Mouse (Mus musculus): ENCODE data around the gene D430019H16Rik.

The D430019H16Rik gene

GRCm38 (mm10) chr12:105490227-105490626, 36.6 kb downstream of the D430019H16Rik start:
- DNase-seq (ENCODE audit: low read depth), result no peak

DNA sequence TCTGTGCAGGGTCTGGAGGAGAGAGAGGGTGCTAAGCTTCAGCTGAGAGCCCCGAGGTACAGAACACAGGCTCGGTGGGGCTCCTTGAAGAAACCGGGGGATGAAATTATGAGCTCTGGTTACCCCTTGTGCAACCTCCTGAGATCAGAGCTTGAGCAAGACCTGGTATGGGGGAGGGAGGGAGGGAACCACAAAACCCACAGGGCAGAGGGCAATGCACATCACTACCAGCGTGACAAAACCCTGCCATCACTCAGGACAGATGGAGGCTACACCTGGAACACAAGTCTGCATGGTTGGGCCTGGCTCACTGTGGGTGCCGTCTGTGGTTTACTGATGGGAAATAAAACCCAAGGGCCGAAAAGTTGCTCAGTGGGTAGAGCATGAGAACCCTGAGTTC, 37.1 kb downstream of the D430019H16Rik start:
- no peak for DNase-seq (ENCODE audit: low read depth)

GRCm38 (mm10) chr12:105494796-105495195, 41.1 kb downstream of the D430019H16Rik start:
- no peak for DNase-seq (ENCODE audit: low read depth)

DNA sequence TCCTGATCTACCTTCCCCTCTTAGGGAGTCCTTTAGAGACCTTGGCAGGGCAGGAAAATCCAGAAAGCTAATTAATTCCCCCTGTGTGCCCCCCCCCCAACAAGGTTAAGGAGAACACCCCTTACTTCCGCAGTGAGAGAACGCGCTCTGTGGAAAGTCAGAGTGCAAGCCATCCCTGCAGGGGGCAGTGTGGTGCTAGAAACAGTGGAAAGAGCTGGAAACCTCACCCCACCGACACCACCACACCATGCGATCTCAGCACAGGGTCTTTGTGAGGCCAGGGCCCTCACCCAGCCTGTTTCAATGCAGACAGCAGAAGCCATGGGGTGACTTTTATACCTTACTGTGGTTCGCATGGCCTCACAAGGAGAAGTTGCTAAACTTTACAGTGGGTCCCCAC, 44.2 kb downstream of the D430019H16Rik start:
- peak; percentile 54 for DNase-seq (ENCODE audit: low read depth)

- DNase-seq (ENCODE audit: low read depth), result no peak
Observed at GRCm38 (mm10) chr12:105498423-105498822, 44.8 kb downstream of the D430019H16Rik start.

GRCm38 (mm10) chr12:105498842-105499241, 45.2 kb downstream of the D430019H16Rik start:
- DNase-seq (ENCODE audit: low read depth), result no peak

DNA sequence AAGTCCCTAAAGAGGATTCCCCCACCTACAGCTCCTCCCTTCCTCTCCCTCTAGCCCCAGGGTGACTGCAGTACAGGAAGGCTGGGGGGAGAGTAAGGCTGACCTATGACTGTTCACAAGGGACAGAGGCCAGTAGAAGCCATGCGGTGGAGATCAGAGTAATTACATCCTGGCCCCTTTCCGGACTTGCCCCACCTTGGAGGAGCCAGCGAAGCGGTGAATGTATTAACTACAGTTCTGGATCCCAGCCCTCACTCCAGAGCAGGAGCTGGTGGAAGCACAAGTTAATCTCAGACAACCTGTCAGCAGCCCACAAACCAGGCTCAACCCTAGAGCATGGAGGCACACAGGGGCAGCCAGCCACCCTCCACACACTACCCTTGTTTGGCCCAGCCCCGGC, 47.3 kb downstream of the D430019H16Rik start:
- DNase-seq (ENCODE audit: low read depth), result no peak

DNA sequence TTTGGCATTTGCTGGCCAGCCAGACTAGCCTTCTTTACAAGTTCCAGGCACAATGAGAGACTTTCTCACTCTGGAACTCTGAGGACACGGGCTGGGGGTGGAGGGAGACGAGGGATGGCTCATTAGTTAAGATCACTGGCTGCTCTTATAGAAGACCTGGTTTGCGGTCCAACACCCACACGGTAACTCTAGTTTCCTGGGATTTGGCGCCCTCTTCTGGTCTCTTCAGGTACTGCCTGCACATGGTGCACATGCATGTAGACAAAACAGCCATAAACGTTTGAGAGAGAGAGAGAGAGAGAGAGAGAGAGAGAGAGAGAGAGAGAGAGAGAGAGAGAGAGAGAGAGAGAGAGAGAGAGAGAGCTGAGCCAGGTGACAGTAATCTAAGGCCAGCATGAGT, 51.1 kb downstream of the D430019H16Rik start:
- peak; percentile 47 for DNase-seq (ENCODE audit: low read depth)

DNA sequence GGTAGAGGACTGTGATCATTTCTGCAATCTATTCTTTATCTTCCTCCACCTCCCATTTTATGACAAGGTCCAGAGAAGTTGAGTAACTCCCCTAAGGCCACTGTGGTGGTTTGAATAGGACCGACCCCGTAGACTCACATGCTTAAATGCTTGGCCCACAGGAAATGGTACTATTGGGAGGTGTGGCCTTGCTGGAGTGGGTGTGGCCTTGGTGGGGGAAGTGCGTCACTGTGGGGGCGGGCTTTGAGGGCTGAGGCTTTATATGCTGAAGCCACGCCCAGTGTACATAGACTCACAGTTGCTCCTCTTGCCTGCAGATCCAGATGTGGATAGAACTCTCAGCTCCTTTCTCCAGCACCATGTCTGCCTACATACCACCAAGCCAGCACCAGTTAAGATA, 57.5 kb downstream of the D430019H16Rik start:
- peak; percentile 5 for DNase-seq (ENCODE audit: low read depth)

- no peak for DNase-seq (ENCODE audit: low read depth)
Observed at GRCm38 (mm10) chr12:105511671-105512502, 58.2 kb downstream of the D430019H16Rik start.

GRCm38 (mm10) chr12:105514111-105514510, 60.5 kb downstream of the D430019H16Rik start:
- DNase-seq (ENCODE audit: low read depth), result no peak

GRCm38 (mm10) chr12:105517026-105517675, 63.5 kb downstream of the D430019H16Rik start:
- DNase-seq (ENCODE audit: low read depth), result no peak

GRCm38 (mm10) chr12:105519851-105520250, 66.2 kb downstream of the D430019H16Rik start:
- no peak for DNase-seq (ENCODE audit: low read depth)

- DNase-seq (ENCODE audit: low read depth), result no peak
Observed at GRCm38 (mm10) chr12:105521170-105521762, 67.6 kb downstream of the D430019H16Rik start.

DNA sequence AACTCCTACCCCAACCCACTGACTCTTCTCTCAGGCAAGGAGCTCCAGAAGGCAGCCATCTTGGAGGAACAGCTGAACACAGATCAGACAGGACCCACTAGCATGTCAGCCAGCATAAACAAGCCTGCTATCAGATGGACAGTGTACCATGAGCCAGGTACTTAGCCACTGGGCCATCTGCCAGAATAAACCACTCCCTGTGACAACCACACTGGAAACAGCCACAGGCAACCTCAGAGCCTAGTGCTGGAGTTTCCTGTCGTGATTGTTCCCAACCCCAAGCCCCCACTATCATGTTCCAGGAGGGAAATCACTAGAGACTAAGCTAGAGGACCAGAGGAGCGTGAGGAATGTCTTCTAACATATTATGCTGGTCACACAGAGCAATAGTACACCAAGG, 70.1 kb downstream of the D430019H16Rik start:
- no peak for DNase-seq (ENCODE audit: low read depth)

- DNase-seq (ENCODE audit: low read depth), result no peak
Observed at GRCm38 (mm10) chr12:105526186-105526585, 72.5 kb downstream of the D430019H16Rik start.

DNA sequence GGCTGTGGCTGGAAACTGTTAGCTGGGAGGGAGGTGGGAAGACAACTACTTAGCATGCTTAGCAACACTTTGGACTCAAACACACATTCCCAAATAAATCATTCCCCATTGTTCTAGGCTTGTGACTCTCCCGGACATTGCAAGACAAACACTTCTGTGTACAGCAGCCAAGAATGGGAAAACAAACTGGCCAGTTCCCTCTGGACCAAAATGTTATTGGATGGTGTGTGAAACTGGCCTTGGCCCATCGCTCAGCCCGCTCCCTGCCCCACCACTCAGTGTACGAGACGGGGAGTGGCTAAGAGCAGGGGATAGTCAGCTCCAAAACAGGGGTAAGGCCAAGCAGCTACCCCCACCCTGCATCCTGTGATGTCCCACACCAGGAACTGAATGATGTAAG, 73.2 kb downstream of the D430019H16Rik start:
- DNase-seq (ENCODE audit: low read depth), result no peak

- no peak for DNase-seq (ENCODE audit: low read depth)
Observed at GRCm38 (mm10) chr12:105529545-105529944, 75.9 kb downstream of the D430019H16Rik start.

DNA sequence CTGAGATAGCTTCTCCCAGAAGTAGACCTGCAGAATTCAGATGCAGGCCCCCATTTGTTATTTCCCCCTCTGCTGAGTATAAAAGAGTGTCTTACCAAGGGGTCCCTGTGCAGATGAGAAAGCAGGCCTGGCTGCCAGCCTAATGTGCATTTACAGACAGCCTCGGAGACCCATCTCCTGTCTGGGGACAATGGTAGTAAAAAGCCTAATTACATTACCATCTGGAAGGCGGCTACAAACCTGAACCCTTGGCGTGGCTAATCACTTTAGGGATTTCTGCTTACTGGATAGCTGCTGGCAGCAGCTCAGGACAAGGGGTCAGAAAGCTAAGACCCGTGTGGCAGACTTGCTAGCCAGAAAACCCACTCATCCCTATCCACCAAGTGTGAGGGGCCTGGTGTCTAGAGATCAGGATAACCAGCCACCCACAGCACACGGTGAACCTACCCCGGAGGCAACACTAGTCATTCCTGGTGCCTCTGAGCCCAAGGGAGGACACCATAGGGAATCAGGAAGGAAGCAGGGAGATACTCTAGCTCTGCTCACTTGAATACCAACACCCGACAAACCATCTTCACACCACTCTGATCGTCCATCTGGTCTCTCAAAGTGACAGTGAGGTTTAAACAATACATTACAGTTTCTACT, 78.2 kb downstream of the D430019H16Rik start:
- DNase-seq (ENCODE audit: low read depth), result no peak

DNA sequence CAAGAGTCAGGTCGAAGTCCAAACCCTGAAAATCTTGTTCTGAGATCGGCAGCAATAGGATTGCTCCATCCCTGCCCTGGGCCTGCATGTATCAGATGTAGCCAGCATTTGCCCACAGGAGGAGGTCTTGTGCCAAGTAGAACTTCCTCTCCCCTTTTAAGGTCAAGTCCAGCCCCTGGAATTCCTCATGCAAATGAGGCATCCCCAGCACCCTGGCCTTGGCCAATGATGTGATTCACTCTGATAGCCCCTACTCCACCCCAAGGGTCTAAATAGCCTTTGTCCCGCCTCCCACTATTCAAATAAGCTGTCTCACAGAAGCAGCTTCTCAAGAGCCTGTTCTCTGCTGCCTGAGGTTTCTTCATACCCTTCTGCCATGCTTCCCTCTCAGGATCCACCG, 81.2 kb downstream of the D430019H16Rik start:
- DNase-seq (ENCODE audit: low read depth), result no peak

DNA sequence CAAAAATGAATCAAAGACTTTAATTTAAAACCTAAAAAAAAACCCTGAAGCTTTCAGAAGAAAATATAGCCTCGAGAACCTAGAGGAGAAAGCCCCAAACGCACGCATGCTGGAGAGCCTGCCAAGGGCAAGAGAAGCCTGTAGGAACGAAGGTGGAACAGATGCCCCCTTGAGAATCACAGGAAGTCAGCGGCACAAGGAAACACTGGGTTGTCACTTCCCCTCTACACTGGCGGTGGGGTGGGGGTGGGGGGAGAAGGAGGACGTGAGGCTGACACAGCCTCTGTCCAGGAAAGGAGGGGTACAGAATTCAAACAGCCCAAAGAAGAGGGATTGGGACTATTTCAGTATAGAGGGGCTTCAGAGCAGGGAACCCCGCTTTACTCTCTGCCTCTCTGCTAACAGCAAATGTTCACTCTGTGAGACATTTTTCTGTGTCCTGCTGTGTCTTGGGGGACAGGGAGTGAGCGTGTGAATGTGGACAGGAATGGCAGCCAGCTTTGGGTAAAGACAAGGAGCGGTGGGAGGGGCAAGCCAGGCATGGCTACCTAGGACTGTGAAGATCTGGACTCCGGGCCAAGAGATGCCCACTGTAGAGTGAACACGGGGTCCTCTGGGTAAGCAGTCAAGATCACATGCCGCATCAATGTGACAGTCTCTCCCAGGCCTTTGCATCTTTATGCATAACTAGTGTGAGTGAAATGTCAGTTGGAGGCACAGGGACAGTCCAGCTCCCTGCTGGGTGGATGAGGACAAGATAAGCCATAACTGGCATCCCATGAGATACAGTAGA, 82.5 kb downstream of the D430019H16Rik start:
- no peak for DNase-seq (ENCODE audit: low read depth)

DNA sequence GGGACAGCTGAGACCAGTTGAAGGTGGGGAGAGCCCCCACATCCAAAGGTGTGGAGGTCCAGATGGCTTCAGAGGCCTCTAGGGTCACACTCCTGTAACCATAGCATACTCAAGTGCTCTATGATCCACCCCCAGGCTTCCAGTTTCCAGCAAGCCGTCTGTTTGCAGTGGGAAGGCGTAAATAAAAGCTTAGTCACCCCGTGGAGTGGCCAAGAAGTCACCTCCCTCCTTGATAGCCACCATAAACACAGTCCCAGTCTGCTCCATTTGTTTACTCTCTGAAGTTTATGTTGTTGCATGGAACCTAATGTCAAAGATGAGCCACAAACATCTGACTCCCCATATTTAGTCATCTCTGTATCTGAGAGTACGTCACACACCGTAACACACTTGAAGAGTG, 83.5 kb downstream of the D430019H16Rik start:
- DNase-seq (ENCODE audit: low read depth), result no peak
